Mouse (Mus musculus): ENCODE measurements around the gene Tcta.
"Not testable (repeated sequence)": the region's sequence is repeated elsewhere in the genome, so short reads cannot be mapped to it uniquely, and the experiment has no call there.

The Tcta gene

GRCm38 (mm10) chr9:108317572-108317971 is 11.6 kb upstream of the Tcta start:
- DNase-seq (ENCODE audit: low spot score), result no peak

GRCm38 (mm10) chr9:108308141-108308540 is 2.2 kb upstream of the Tcta start:
- no peak for DNase-seq (ENCODE audit: low spot score)

DNA sequence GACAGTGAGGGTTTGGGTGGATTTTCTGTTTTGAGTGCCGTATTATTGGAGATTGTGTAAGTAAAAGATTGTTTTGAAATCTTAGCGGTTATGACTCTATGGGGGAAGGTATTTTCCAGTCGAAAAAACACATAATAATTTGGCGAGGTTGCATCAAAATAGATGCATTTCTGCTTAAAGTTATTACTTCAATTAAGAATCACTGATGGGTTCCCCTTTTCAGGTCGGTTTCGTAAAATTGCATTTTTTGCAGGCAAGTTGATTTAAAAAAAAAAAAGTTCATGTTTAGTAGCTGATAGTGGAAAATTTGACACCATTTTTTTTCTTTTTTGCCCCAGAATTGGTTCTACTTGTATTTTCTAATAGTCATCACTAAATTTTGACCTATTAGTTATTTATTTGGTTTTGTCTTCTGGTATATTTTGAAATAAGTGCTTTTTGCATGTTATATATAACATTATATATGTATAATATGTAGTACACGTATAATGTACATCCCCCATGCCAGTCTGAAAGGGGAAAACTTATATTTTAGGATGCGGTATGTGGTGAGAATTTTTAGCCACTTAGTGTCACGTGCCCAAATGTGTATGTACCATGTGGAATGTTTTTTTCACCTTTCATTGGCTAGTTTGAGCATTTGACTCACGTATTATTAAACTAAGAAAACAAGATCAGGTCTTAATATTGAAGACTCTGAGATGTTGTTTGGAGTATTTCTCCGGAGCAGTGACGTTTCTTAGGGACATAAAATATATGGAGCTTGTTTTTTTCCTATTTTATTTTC is 1.3 kb upstream of the Tcta start:
- no peak for DNase-seq (ENCODE audit: low spot score)

DNA sequence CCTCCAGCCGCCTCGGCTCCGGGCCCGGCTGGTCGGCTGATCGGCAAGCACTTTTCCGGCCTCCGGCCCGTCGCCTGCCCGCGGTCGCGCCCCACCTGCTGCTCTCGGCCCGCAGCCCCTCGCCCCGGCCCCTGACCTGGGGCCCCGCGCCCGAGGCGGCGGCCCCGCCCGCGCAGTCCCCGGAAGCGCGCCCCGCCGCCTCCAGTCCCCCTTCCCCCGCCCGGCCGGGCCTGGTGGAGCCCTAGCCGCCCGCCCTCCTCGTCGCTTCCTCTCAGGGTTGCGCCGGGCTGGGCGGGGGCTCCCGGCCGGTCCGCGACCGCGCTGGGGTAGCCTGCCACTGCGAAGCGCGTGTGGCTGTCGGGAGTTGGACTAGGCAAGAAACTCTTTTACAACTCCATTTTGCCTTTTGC is 616 bp upstream of the Tcta start:
- DNase-seq (ENCODE audit: low spot score), result peak; percentile 63

DNA sequence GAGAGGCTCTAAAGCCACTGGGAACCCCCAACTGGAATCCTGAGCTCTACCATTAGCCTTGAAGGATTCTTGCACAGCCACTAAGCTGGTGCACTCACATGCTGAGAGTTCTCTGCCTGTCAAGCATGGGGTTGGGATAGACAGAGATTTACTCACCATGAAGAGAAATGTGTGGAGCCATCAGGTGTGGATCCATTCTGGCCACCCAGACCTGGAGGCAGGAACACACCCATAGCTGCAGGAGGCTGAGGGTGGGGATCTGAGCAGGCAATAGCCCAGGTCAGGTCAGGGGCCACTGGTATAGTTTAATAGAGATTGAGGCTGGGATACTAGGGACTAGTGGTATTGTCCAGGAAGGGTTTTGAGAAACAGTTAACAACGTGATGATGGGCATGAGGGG is 790 bp downstream of the Tcta start:
- no peak for DNase-seq (ENCODE audit: low spot score)

DNA sequence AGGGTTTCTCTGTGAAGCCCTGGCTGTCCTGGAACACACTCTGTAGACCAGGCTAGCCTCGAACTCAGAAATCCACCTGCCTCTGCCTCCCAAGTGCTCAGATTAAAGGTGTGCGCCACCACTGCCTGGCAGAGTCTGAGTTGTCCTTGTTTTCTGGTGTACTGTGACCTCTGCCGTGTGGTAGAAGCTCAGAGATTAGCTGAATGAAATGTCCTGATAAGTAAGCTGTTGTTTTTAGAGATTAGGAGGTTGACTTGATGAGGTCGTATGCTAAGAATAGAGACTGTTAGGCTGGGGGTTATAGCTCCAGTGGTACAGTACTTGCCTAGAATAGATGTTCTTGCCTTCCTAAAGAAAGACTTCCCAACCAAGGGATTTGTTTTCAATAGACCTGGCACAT is 1.2 kb downstream of the Tcta start:
- DNase-seq (ENCODE audit: low spot score), result no peak

GRCm38 (mm10) chr9:108301853-108302252 is 4.1 kb downstream of the Tcta start:
- DNase-seq (ENCODE audit: low spot score), result no peak

DNA sequence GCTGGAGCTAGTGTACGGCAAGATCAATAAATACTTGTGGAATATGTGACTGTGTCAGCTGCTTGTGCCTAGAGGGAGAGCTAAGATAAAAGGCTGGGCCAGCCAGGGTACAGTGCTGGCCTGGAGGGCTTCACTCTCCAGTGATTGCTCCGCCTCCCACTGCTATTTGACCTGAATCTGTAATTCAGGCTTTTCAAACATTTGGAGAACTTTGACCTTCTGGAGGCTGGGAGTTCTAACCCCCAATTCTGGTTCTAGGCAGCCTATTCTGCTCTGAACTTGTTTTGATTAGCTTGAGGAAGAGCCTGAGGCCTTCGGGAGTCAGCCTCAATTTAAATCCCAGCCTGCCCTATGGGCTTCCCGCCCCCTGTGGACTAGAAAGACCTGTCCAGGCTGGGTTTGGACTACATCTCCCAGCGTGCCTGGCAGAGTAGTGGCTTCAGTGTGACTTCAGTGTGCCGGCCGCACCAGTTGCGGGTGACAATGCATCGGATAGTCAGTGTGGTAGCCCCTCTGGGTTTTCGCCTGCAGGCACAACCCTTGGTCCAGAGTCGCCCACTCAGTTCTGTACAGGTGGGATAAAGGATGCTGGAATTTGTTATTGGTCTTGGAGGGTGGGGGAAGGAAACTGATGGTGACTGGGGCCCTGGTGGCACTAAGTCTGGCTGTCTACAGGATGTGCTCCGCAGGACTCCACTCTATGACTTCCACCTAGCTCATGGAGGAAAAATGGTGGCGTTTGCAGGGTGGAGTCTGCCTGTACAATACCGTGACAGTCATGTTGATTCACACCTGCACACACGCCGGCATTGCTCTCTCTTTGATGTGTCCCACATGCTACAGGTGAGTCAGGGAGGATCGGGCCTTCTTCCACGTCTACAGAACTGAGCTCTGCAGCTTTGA is 9.3 kb downstream of the Tcta start, which contains the start of gene Amt:
Gene Amt (plus strand): TSS at position 401 of the 903 bp plus-strand sequence.
- DNase-seq (ENCODE audit: low spot score), result peak; percentile 44

DNA sequence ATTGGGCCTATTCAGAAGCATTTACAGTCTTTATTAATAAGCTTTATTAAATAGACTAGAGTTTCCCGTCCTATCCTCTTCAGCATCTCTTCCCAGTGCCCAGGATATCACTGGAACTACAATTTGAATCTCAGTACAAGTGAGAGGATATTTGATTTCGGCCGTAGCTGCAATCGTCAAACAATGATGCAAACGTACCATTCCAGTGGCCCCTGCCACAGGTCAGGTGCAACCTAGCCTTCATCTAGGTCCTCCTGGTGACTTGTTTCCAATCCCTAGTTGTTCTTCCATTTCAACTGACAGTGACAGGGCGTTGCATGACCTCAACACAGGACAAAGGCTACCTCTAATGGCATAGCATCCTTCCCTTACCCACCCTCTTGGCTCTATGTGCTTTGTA is 15.2 kb downstream of the Tcta start:
- DNase-seq (ENCODE audit: low spot score), result no peak

DNA sequence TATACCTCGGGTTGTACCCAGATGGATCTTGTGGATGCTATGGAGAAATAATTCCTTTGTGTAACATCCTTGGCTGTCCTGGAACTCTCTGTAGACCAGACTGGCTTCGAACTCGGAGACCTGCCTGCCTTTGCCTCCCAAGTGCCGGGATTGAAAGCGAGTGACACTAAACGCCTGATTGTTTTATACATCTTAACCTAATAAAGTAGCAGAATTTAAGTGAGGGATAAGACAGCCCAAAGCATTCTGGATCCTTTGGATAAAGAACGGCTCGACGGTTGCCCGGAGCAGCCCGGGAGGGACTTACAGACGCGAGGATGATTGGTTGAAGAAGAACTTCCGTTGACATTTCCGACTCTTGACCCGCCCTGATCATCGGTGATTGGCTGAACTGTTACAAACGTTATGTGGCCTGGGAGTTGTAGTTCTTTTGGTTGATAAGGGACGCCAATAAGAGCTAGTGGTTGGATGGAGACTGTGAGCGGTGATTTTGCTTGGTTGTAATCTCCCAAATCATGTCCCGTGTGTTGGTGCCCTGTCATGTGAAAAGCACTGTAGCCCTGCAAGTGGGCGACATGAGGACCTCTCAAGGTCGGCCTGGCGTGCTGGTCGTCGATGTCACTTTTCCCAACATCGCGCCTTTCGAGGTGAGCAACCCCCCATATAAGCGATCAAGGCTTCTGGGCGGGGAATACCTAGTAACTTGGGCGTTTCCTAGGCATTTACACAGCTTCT is 15.8 kb downstream of the Tcta start, which contains the start of gene Nicn1:
Gene Nicn1 (plus strand): TSS at position 414 of the 735 bp plus-strand sequence.
- peak; percentile 95 for DNase-seq (ENCODE audit: low spot score)

DNA sequence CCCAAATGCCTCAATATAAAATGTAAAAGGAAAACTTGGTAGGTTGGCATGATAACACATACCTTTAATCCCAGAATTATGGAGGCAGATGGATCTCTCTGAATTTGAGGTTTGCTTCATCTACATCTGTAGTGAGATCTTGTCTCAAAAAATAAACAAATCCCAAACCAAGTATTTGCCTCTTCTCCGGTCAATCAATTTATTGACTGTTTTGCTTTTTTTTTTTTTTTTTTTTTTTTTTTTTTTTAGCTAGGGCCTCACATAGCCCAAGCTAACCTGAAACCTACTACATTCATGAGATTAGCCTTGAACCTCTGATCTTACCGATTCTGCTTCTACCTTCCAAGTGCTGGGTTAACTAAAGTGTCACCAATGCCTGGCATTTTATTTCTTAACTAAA is 16.6 kb downstream of the Tcta start:
- no peak for DNase-seq (ENCODE audit: low spot score)

GRCm38 (mm10) chr9:108287526-108288238 is 18.3 kb downstream of the Tcta start:
- DNase-seq (ENCODE audit: low spot score), result not testable (repeated sequence)

DNA sequence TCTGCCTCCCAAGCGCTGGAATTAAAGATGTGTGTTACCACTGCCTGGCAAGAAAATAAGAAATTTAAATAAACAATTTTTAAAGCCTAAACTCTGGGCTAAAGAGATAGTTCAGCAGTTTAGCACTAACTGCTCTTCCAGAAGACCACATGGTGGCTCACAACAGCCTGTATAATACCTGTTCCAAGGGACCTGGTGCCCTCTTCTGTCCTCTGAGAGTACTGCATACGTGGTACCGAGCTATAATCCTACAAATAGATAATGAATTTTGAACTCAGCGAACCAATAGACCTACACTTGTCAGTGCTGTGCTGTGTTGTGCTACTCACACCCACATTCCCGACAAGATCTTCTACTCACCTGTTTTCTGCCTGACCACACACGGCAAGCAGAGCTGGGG is 21.6 kb downstream of the Tcta start:
- peak; percentile 85 for DNase-seq (ENCODE audit: low spot score)

DNA sequence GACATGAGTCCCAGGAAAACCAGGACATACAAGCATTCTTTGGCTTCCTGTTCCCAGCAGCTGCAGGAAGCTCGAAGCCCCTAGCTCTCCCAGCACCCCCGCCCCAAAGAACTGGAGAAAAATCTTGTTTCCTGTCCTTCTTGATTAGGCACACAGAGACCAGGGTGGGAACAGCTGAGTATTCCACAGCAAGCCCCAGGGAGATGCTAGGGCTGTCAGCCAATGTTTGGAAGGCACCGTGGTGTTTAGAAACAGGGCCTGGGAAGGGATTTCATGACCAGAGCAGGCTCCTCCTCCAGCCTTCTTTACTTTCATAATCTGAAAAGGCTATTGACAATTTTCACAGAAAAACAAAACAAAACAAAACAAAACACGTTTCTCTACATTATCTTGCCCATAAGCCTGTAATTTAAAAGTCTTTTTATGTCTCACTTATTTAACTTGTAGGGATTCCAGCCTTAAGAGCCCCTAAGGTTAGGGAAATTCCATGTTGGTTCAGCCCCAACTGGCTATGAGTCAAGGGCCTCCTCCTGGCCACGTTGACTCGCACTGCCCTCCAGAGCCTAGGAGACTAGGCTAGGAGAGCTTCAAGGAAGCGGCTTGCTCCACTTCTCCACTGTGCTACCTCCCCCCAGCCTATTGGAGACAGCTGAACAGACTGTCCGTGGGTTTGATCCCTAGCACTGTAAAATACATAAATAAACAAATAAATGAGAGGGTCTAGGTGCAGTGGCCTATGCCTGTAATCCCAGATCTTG is 25.7 kb downstream of the Tcta start:
- DNase-seq (ENCODE audit: low spot score), result peak; percentile 96

GRCm38 (mm10) chr9:108278697-108279450 is 27.1 kb downstream of the Tcta start:
- peak; percentile 70 for DNase-seq (ENCODE audit: low spot score)

GRCm38 (mm10) chr9:108275331-108275659 is 30.7 kb downstream of the Tcta start:
- no peak for DNase-seq (ENCODE audit: low spot score)

GRCm38 (mm10) chr9:108274476-108275330 is 31.3 kb downstream of the Tcta start:
- no peak for DNase-seq (ENCODE audit: low spot score)

- no peak for DNase-seq (ENCODE audit: low spot score)
Observed at GRCm38 (mm10) chr9:108273485-108273884, 32.5 kb downstream of the Tcta start.

DNA sequence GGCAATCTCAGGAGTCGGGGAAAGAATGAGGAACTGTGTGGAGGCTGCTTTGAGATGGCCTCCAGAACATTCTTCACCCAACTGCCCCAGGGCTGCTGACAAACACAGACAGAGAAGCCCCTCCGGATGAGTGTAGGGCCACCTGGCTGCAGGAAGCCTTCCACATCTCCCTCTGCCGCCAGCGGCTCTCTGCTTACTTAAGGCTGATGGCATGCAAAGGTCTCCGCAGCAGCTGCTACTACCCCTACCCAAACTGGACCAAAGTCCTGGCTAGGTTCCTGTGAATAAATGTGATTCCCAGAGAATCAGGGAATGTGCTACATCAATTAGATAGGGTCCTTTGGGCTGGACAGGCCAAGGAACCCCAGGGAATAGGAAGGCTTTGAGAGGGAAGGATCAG is 33.3 kb downstream of the Tcta start:
- DNase-seq (ENCODE audit: low spot score), result no peak
